Mouse (Mus musculus): ENCODE results near the gene Tppp. TPM values are rescaled to one million over a fixed set of nuclear protein-coding genes. Genes with fewer than 3 reads are reported as not detected.

The Tppp gene
- total RNA-seq, 2 experiments from 2014 or later: 20.7 to 21.3 TPM

Other genes starting within 250 kb of the Tppp start
- gene Nkd2, start 161.8 kb upstream of the Tppp start, total RNA-seq (2021): 1 to 10 TPM; 1.2 TPM
- gene Trip13, start 71.6 kb upstream of the Tppp start, total RNA-seq (2021): under 1 TPM; 0.17 to 0.39 TPM
- gene Brd9, start 71.6 kb upstream of the Tppp start, total RNA-seq (2021): 10 to 100 TPM; 22.9 to 23.9 TPM
- not detected for gene Zdhhc11, start 45.6 kb upstream of the Tppp start, total RNA-seq (2021)
- 1 to 10 TPM in 1 of 2 experiments, under 1 TPM in 1; 0.65 to 1.5 TPM for gene Cep72, start 52.9 kb downstream of the Tppp start, total RNA-seq (2021)
- under 1 TPM; 0.34 to 0.70 TPM for gene Slc9a3, start 112.0 kb downstream of the Tppp start, total RNA-seq (2021)
- 10 to 100 TPM; 50.7 to 50.8 TPM for gene Exoc3, start 199.3 kb downstream of the Tppp start, total RNA-seq (2021)

Data from heart, postnatal 25 days (tissue).